ENCODE assay signal across 22 mouse cellular contexts in the genomic region with DNA sequence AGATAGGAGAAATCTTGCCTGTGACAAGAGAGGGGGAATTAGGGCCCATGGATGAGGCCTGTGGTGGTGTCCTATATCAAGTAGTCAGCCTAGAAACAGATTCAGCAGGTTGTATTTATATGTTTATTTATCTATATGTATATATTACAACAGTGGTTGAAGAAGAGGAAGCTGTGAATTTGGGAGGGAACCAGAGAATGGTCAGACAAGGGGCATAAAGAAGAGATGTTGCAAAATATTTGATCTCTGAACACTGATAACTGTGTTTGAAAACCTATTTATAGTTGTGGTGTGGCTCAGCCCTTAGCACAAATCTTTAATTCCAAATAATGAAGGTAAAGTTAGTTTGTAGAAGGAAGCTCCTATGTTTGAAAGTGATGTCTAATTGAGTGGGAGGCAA.
"Had no signal": no experiment of that assay in that cellular context is flagged by ENCODE, and none has a peak within 500 bp of the region (broad histone marks: within the 10 kb centered on the region; RNA-seq: fewer than 3 reads in every experiment).

No protein-coding gene starts in this region.

- H3K4me2 ChIP-seq: heart, embryonic 12.5 days; hindbrain, embryonic 12.5 days; hindbrain, embryonic 14.5 days; intestine, embryonic 15.5 days; limb, embryonic 13.5 days; limb, embryonic 15.5 days; liver, embryonic 12.5 days had no signal

- H3K4me1 ChIP-seq: heart, embryonic 12.5 days; hindbrain, embryonic 10.5 days; hindbrain, embryonic 12.5 days; intestine, embryonic 15.5 days had no signal

- H3K9ac ChIP-seq: heart, embryonic 12.5 days; hindbrain, embryonic 12.5 days; hindbrain, embryonic 14.5 days; intestine, embryonic 15.5 days; limb, embryonic 13.5 days; limb, embryonic 15.5 days; liver, embryonic 12.5 days had no signal

- ATAC-seq: hindbrain, embryonic 16.5 days; inflammation-experienced regulatory T-cells, adult 6 months; intestine, embryonic 15.5 days; intestine, postnatal 0 days; liver, embryonic 12.5 days had no signal

- H3K27me3 ChIP-seq: heart, embryonic 12.5 days; hindbrain, embryonic 12.5 days; intestine, embryonic 15.5 days; limb, embryonic 13.5 days; limb, embryonic 15.5 days; liver, embryonic 12.5 days had no signal

- DNase-seq: gastrocnemius, postnatal 25 days; heart, adult 11 months; heart, postnatal 4 days; kidney, adult 18-20 months; kidney, adult 8-10 months; kidney, postnatal 10 days; kidney, postnatal 25 days; layer of hippocampus, adult 9-11 months; layer of hippocampus, postnatal 36 days; left cerebral cortex, postnatal 4 days had no signal

- H3K36me3 ChIP-seq: heart, embryonic 10.5 days; heart, embryonic 12.5 days; hindbrain, embryonic 12.5 days; intestine, embryonic 15.5 days; limb, embryonic 13.5 days; limb, embryonic 15.5 days; liver, embryonic 12.5 days had no signal

- H3K27ac ChIP-seq: heart, embryonic 10.5 days; hindbrain, embryonic 10.5 days; hindbrain, embryonic 12.5 days; hindbrain, embryonic 14.5 days; intestine, embryonic 15.5 days; limb, embryonic 13.5 days; limb, embryonic 15.5 days; liver, embryonic 12.5 days had no signal

- H3K4me3 ChIP-seq: heart, embryonic 10.5 days; heart, embryonic 12.5 days; hindbrain, embryonic 10.5 days; hindbrain, embryonic 12.5 days; intestine, embryonic 15.5 days; limb, embryonic 13.5 days; limb, embryonic 15.5 days; liver, embryonic 12.5 days had no signal

- H3K9me3 ChIP-seq: heart, embryonic 10.5 days; hindbrain, embryonic 10.5 days; hindbrain, embryonic 12.5 days; intestine, embryonic 15.5 days; limb, embryonic 13.5 days; limb, embryonic 15.5 days; liver, embryonic 12.5 days had no signal
